Mouse (Mus musculus) heart, adult 2 months (tissue): Measurements from ENCODE around the gene Ifitm10. TPM values are rescaled to one million over a fixed set of nuclear protein-coding genes. Genes with fewer than 3 reads are reported as not detected.

ENCODE experiments used
- DNase-seq, 2 experiments: peaks; one replicate each; pipeline ENCODE4 v3.0.0; 2021
- H3K27ac ChIP-seq: fragments of 200-600 bp; 2 replicates; pipeline ENCODE4 v1.8.1; 2022
- H3K27me3 ChIP-seq: fragments of 200-500 bp; 2 replicates; pipeline ENCODE4 v1.6.1; 2012; ENCODE audit warnings: mild to moderate bottlenecking, low read length, inconsistent platforms, mixed read lengths; ENCODE audit not compliant: control insufficient read depth, insufficient read depth
- H3K36me3 ChIP-seq: fragments of 200-500 bp; 2 replicates; pipeline ENCODE4 v1.6.1; 2012; ENCODE audit warnings: low read length, inconsistent platforms; ENCODE audit not compliant: control insufficient read depth, insufficient read depth
- H3K4me1 ChIP-seq: fragments of 200-500 bp; 2 replicates; pipeline ENCODE4 v1.6.1; 2011; ENCODE audit warnings: low read length; ENCODE audit not compliant: control insufficient read depth, insufficient read depth
- H3K4me3 ChIP-seq: fragments of 200-600 bp; 2 replicates; pipeline ENCODE4 v1.8.1; 2022
- H3K79me2 ChIP-seq: fragments of 200-500 bp; replicated peaks from 2 replicates; pipeline ENCODE4 v1.6.1; 2012; ENCODE audit warnings: mild to moderate bottlenecking, inconsistent platforms, low read length, moderate library complexity, mixed read lengths; ENCODE audit not compliant: control insufficient read depth, insufficient read depth
- H3K9ac ChIP-seq: fragments of 200-500 bp; 2 replicates; pipeline ENCODE4 v1.6.1; 2012; ENCODE audit warnings: low read depth, mild to moderate bottlenecking, control low read depth, inconsistent platforms, low read length, mixed read lengths
- CTCF ChIP-seq: fragments of 200-600 bp; IDR thresholded peaks from 2 replicates; pipeline ENCODE4 v1.8.1; 2022; ENCODE audit warnings: antibody characterized with exemption, mild to moderate bottlenecking, moderate library complexity
- EP300 ChIP-seq: fragments of 200-500 bp; IDR thresholded peaks from 2 replicates; pipeline ENCODE4 v1.6.1; 2011; ENCODE audit warnings: low read depth, low read length, control low read depth; ENCODE audit not compliant: insufficient read depth
- POLR2A ChIP-seq: fragments of 200-500 bp; IDR thresholded peaks from 2 replicates; pipeline ENCODE4 v1.6.1; 2011; ENCODE audit warnings: mild to moderate bottlenecking, low read depth, low read length, control low read depth; ENCODE audit not compliant: insufficient read depth
- whole genome bisulfite sequencing: fragments of 180-500 bp; shearing (Covaris S2); methylation state at CpG from one replicate; pipeline ENCODE4 v1.1.7; 2018; 5-methylcytosine and 5-hydroxymethylcytosine counted together
- intact Hi-C: fragments of 180-260 bp; cut with DNase I; formaldehyde crosslinking; loops from one replicate; pipeline ENCODE4 v1.15.1; 2025
- polyA plus RNA-seq: library from polyadenylated mRNA; depleted of rRNA; stranded (reverse); fragments of >200 nt; gene quantifications from 2 replicates; pipeline ENCODE4 v1.2.3, GENCODE M21; 2012
- total RNA-seq, 2 experiments: library from RNA; stranded (reverse); gene quantifications; 2 replicates each; pipeline ENCODE4 v1.2.3; 2021

The Ifitm10 gene
- total and polyA plus RNA-seq, 3 experiments, result 2.2 to 6.4 (median 3.6) TPM

DNA sequence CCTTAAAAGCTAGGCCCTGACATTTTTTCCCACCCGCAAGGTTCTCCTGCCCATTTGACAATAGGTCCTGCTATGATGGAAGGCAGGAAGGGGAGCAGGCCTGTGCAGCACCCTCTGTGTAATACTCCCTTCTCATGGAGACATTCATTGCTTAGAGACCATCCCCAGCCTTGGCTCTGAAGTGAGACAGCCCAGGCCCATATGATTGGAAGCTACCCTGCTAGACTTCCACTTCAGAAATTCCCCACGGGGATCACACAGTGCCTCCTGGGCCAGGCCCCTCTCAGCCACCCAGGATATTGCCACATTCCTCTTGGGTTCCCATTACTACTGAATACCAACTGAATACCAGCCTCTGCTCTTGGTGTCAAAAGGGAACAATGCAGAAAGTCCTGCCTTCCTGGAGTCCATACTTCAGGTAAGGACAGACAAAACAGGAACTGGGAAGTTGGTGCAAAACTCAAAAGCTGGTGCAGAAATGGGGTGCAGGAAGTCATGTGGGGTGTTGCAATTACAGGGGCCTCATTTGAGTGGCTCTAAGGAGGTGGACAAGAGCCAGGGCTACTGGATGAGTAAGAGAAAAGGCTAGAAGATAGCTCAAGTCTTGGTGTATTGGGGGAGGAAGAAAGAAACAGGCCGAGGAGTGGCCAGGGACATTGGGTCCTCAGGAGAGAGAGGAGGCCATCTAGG, 16.6 kb upstream of the Ifitm10 start:
- Histone ChIP-seq H3K4me1 (peaks cover 29% of the 10 kb centered on the region), H3K4me3 (no peak overlapping the region), H3K79me2 (peaks cover 2% of the 10 kb centered on the region), H3K27me3 (no peaks in the 10 kb centered on the region), H3K27ac (no peak overlapping the region), H3K9ac (no peak overlapping the region), H3K36me3 (peaks cover 5% of the 10 kb centered on the region; the same call in 1 of the 2 replicates)
- TF ChIP-seq POLR2A, result no peak
- TF ChIP-seq CTCF, result no peak
- TF ChIP-seq EP300, result no peak
- 79% methylated on average over 3 of the region's 3 CpGs for WGBS
- peak; percentile 17 to 30 for DNase-seq
- intact Hi-C loops, result loop anchor here (2.0 to 5.0 kb wide), 3 partner anchors 17 to 58 kb away; partner anchors contain the start of gene Ifitm10

DNA sequence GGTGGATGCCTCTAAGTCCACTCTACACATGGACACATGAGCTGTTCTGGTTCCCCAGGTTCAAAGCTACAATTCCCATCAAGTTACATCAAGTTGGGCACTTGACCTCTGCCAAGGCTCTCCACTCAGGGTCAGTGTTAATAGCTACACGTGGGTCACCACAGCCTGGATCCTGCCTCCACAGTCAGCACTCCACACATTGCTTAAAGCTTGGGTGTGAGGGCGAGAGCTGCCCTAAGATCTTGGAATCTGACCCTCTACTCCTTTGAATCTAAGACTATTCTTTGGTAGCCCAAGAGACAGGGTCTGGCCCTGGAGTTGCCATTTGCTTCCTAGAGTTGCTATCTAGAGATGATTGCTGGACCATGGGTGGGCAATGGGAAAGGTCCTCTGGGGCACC, 15.2 kb upstream of the Ifitm10 start:
- no peak overlapping the region; the same call in 1 of the 2 replicates for H3K27ac ChIP-seq
- H3K4me3 ChIP-seq, result no peak overlapping the region
- H3K79me2 ChIP-seq, result peaks cover 2% of the 10 kb centered on the region
- intact Hi-C loops, result loop anchor here (5.0 kb wide), 2 partner anchors 34 to 56 kb away; no protein-coding TSS in a partner anchor
- peaks cover 19% of the 10 kb centered on the region for H3K4me1 ChIP-seq
- peaks cover 5% of the 10 kb centered on the region; the same call in 1 of the 2 replicates for H3K36me3 ChIP-seq
- 92% methylated on average over 2 of the region's 2 CpGs for WGBS
- H3K27me3 ChIP-seq, result no peaks in the 10 kb centered on the region
- peak; percentile 2 to 19 for DNase-seq
- no peak for TF ChIP-seq POLR2A
- TF ChIP-seq EP300, result no peak
- no peak for TF ChIP-seq CTCF
- no peak overlapping the region for H3K9ac ChIP-seq

DNA sequence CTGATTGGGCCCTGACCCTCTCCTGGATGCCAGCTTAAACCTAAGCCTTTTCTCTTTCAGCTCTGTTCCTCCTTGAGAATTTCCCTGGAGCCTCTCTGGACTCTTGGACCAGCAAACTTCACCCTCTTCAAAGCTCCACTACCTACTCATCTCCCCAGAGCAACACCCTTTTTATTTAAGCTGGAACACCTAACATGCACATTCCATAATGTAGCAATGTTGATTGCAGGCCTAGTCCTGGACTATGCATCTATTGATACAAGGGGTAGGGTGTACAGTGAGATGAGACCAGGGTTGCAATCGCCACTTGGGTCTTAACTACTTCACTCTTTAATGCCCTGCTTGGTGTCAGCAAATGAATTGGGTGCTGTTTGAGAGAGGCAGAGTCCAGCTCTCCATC, 14.6 kb upstream of the Ifitm10 start:
- Histone ChIP-seq H3K9ac (no peak overlapping the region), H3K27me3 (no peaks in the 10 kb centered on the region), H3K4me3 (no peak overlapping the region; the same call in 1 of the 2 replicates), H3K27ac (peak overlapping the region; percentile 97), H3K36me3 (peaks cover 5% of the 10 kb centered on the region; the same call in 1 of the 2 replicates), H3K4me1 (peaks cover 15% of the 10 kb centered on the region), H3K79me2 (peaks cover 2% of the 10 kb centered on the region)
- intact Hi-C loops, result loop anchor here (5.0 kb wide), 2 partner anchors 34 to 56 kb away; no protein-coding TSS in a partner anchor
- no peak for DNase-seq
- TF ChIP-seq EP300 (no peak), CTCF (no peak), POLR2A (no peak)
- 95% methylated on average over 1 of the region's 1 CpGs for WGBS

- Histone ChIP-seq H3K36me3 (peaks cover 5% of the 10 kb centered on the region; the same call in 1 of the 2 replicates), H3K4me3 (peak within 1 kb of the TSS; percentile 95), H3K9ac (peak within 1 kb of the TSS; percentile 91), H3K27ac (peak within 1 kb of the TSS; percentile 97), H3K27me3 (no peaks in the 10 kb centered on the region), H3K4me1 (peaks cover 14% of the 10 kb centered on the region), H3K79me2 (peaks cover 2% of the 10 kb centered on the region)
- WGBS, result under 1% methylated on average over 55 of the region's 55 CpGs
- peak; percentile 97 to 98 for DNase-seq
- intact Hi-C loops, result loop anchor here (5.0 kb wide), 2 partner anchors 35 to 55 kb away; no protein-coding TSS in a partner anchor
- TF ChIP-seq CTCF, result 0 out of 2 replicates have a peak, but pooled peaks have one; percentile 6
- no peak for TF ChIP-seq EP300
- TF ChIP-seq POLR2A, result peak; percentile 94
Measured at GRCm38 (mm10) chr7:142387419-142388148, 14.0 kb upstream of the Ifitm10 start, which contains the start of gene Ctsd. Gene Ctsd, minus strand, starts transcription at chr7:142388038.

DNA sequence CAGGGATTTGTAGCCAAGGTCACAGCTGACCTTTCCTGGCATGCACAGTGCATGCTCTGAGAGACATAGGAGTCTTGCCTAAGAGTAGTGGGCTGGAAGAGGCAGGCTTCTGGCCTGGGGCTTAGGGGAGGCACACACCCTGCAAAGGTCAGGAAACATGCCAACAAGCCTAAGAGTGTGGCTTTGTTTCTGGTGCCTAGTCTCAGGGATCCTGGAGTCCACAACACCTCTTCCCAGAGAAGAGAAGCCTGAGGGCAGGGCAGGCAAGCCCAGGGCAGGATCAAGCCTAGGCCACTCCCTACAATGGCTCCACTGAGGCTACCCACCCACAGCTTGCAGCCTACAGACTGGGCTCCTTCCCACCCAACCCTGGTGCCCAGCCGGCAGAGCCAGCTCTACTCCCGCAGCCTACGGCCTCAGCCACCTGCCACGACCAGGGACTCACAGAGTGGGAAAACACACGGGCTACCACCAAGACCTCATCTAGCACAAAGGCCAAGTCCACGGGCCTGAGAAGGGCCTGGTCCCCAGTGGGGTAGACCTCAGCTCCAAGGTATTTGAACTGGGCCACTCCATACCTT, 13.2 kb upstream of the Ifitm10 start:
- Histone ChIP-seq H3K36me3 (peaks cover 5% of the 10 kb centered on the region; the same call in 1 of the 2 replicates), H3K79me2 (peaks cover 2% of the 10 kb centered on the region), H3K27me3 (no peaks in the 10 kb centered on the region), H3K4me3 (peak overlapping the region; percentile 95), H3K4me1 (peaks cover 14% of the 10 kb centered on the region), H3K9ac (peak overlapping the region; percentile 91), H3K27ac (peak overlapping the region; percentile 97)
- WGBS, result 16% methylated on average over 6 of the region's 6 CpGs
- peak; percentile 60 to 62 for DNase-seq
- no peak for TF ChIP-seq EP300
- TF ChIP-seq CTCF, result no peak
- TF ChIP-seq POLR2A, result no peak
- intact Hi-C loops, result loop anchor here (5.0 kb wide), 2 partner anchors 36 to 54 kb away; no protein-coding TSS in a partner anchor
